Mouse (Mus musculus): ENCODE results near the gene Arhgef3. TPM values are rescaled to one million over a fixed set of nuclear protein-coding genes. Genes with fewer than 3 reads are reported as not detected.

Gene Arhgef3
- total RNA-seq, 1 experiment, result 7.6 TPM

DNA sequence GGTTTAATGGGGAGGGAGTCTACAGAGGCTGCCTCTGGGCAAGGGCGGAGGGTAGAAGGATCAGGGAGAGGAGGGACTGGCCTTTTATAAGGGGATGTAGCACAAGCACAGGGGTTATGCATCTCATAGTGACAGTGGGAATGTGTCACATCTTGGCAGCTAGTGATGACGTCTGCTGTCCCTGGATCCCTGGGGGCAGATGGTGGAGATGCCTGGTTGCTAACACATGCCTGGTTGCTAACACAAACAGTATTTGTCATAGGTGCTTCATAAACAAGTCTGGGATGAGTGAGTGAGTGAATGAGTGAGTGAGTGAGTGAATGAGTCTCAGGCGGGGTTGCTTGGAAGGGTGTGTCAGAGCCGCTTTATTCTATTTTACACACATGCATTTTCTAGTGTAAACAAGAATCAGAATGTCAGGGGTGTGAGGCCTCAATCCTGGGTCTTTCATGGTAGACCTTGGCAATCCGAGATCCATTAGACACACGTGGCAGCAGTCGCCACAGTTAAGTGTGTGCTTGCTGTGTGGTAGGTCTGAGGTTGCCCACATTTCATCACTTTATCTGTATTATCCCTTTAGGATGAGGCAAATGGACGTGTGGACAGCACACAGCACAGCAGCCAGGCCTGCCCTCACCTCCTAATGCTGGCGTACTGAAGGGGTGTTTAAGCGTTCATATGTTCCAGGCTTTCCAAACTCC is 156.8 kb downstream of the Arhgef3 start:
- no peak for DNase-seq (ENCODE audit: low read depth, low spot score)
- TF ChIP-seq ZC3H11A (IDR thresholded peaks at IDR 0.05; ENCODE audit: borderline replicate concordance, low read depth, low read length) (no peak), ZNF384 (IDR thresholded peaks at IDR 0.05; ENCODE audit: low read depth, low read length) (no peak), HCFC1 (IDR thresholded peaks at IDR 0.05; ENCODE audit: borderline replicate concordance, insufficient read depth, low read length) (no peak), MAFK (IDR thresholded peaks at IDR 0.05; ENCODE audit: insufficient read depth, low read depth, low read length) (no peak), CHD2 (IDR thresholded peaks at IDR 0.05; ENCODE audit: low read depth, low read length) (no peak)
- peaks cover 2 to 18% of the 10 kb centered on the region in 2 experiments; a peak in 2 of 4 replicates for H3K4me1 ChIP-seq (ENCODE audit: control insufficient read depth in 2 of 2, insufficient read depth in 2 of 2, low read length in 2 of 2, poor library complexity in 1 of 2)
- peak overlapping the region; percentile 93 for H3K27ac ChIP-seq (ENCODE audit: insufficient read depth, low read depth, low read length, poor library complexity, severe bottlenecking)
- peaks cover 9% of the 10 kb centered on the region; the same call in 1 of the 2 replicates for H3K36me3 ChIP-seq (ENCODE audit: control insufficient read depth, insufficient read depth, low read length, poor library complexity, severe bottlenecking)
- peaks cover 2% of the 10 kb centered on the region; the same call in 1 of the 2 replicates for H3K9me3 ChIP-seq (ENCODE audit: control insufficient read depth, insufficient read depth, low read depth, low read length)
- no peak overlapping the region for H3K9ac ChIP-seq (ENCODE audit: insufficient read depth, low read depth, low read length, poor library complexity, severe bottlenecking)
- no peak overlapping the region for H3K4me3 ChIP-seq (ENCODE audit: insufficient read depth in 1 of 2, low read depth in 1 of 2, low read length in 2 of 2, poor library complexity in 1 of 2, severe bottlenecking in 1 of 2)
- in situ Hi-C loops (cut with MboI; ENCODE audit: low sequenced_read_pairs in 2 of 2, unreplicated experiment in 2 of 2), result no loop called here

DNA sequence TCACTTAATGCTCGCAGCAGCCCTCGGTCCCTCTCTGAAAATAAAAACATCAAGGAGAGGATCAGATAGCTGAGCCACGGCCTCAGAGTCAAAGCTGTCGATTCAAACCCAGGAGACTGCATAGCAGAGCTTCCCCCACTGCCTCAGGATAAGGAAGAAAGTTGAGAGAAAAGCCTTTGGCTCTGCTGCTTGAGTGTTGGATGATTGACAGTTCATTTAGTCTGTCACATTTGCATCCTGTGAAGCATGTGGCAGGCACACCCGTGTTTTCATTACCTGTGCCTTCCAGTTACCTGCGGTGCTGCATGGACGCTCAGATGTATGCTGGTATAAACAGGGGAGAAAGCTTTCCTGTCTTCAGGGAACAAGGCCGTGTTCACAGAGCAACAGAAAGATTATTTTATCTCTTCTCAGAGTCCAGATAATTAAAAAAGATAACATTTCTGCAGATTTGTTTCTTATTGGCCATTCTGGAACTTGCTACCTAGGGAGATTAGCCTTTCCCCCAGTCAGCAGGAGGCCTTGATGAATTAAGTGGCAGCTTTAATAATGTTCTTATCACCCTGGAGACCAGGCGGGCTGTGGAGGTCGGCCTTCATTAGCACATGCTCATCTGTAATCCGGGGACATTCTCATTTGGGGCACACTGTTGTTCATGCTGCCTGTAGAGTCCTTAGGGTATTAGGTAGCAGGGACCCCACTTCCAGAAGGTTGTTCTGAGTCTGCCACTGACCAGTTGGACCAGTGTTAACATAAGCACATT is 157.6 kb downstream of the Arhgef3 start:
- TF ChIP-seq CHD2 (IDR thresholded peaks at IDR 0.05; ENCODE audit: low read depth, low read length) (no peak), ZNF384 (IDR thresholded peaks at IDR 0.05; ENCODE audit: low read depth, low read length) (no peak), MAFK (IDR thresholded peaks at IDR 0.05; ENCODE audit: insufficient read depth, low read depth, low read length) (no peak), ZC3H11A (IDR thresholded peaks at IDR 0.05; ENCODE audit: borderline replicate concordance, low read depth, low read length) (no peak), HCFC1 (IDR thresholded peaks at IDR 0.05; ENCODE audit: borderline replicate concordance, insufficient read depth, low read length) (no peak)
- Histone ChIP-seq H3K9me3 (ENCODE audit: control insufficient read depth, insufficient read depth, low read depth, low read length) (peaks cover 2% of the 10 kb centered on the region; the same call in 1 of the 2 replicates), H3K9ac (ENCODE audit: insufficient read depth, low read depth, low read length, poor library complexity, severe bottlenecking) (no peak overlapping the region), H3K4me3 (ENCODE audit: insufficient read depth in 1 of 2, low read depth in 1 of 2, low read length in 2 of 2, poor library complexity in 1 of 2, severe bottlenecking in 1 of 2) (no peak overlapping the region), H3K27ac (ENCODE audit: insufficient read depth, low read depth, low read length, poor library complexity, severe bottlenecking) (peak overlapping the region; percentile 93), H3K4me1 (ENCODE audit: control insufficient read depth in 2 of 2, insufficient read depth in 2 of 2, low read length in 2 of 2, poor library complexity in 1 of 2) (peaks cover 2 to 19% of the 10 kb centered on the region in 2 experiments; a peak in 2 of 4 replicates), H3K36me3 (ENCODE audit: control insufficient read depth, insufficient read depth, low read length, poor library complexity, severe bottlenecking) (peaks cover 9% of the 10 kb centered on the region; the same call in 1 of the 2 replicates)
- in situ Hi-C loops (cut with MboI; ENCODE audit: low sequenced_read_pairs in 2 of 2, unreplicated experiment in 2 of 2), result no loop called here
- peak; percentile 47 for DNase-seq (ENCODE audit: low read depth, low spot score)

DNA sequence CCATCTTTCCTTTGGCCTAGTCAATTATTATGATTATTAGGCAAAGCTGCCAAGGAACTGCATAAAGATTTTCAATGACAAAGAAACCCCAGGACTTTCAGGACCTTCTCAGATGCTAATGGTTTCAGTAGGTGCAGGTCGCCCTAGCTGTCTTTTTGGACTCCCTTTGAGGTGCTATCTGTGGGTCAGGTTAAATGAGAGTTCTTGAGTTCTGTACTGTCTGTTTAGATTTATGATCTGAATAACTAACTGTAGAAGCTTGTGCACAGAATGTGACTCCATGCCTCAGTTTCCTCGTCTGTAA is 158.1 kb downstream of the Arhgef3 start:
- no peak overlapping the region for H3K9ac ChIP-seq (ENCODE audit: insufficient read depth, low read depth, low read length, poor library complexity, severe bottlenecking)
- DNase-seq (ENCODE audit: low read depth, low spot score), result peak; percentile 47
- no peak for TF ChIP-seq HCFC1 (IDR thresholded peaks at IDR 0.05; ENCODE audit: borderline replicate concordance, insufficient read depth, low read length)
- TF ChIP-seq MAFK (IDR thresholded peaks at IDR 0.05; ENCODE audit: insufficient read depth, low read depth, low read length), result no peak
- TF ChIP-seq ZC3H11A (IDR thresholded peaks at IDR 0.05; ENCODE audit: borderline replicate concordance, low read depth, low read length), result no peak
- no peak for TF ChIP-seq CHD2 (IDR thresholded peaks at IDR 0.05; ENCODE audit: low read depth, low read length)
- TF ChIP-seq ZNF384 (IDR thresholded peaks at IDR 0.05; ENCODE audit: low read depth, low read length), result no peak
- H3K4me3 ChIP-seq (ENCODE audit: insufficient read depth in 1 of 2, low read depth in 1 of 2, low read length in 2 of 2, poor library complexity in 1 of 2, severe bottlenecking in 1 of 2), result no peak overlapping the region
- in situ Hi-C loops (cut with MboI; ENCODE audit: low sequenced_read_pairs in 2 of 2, unreplicated experiment in 2 of 2), result no loop called here
- peaks cover 9% of the 10 kb centered on the region; the same call in 1 of the 2 replicates for H3K36me3 ChIP-seq (ENCODE audit: control insufficient read depth, insufficient read depth, low read length, poor library complexity, severe bottlenecking)
- peaks cover 2 to 19% of the 10 kb centered on the region in 2 experiments; a peak in 2 of 4 replicates for H3K4me1 ChIP-seq (ENCODE audit: control insufficient read depth in 2 of 2, insufficient read depth in 2 of 2, low read length in 2 of 2, poor library complexity in 1 of 2)
- peaks cover 2% of the 10 kb centered on the region; the same call in 1 of the 2 replicates for H3K9me3 ChIP-seq (ENCODE audit: control insufficient read depth, insufficient read depth, low read depth, low read length)
- H3K27ac ChIP-seq (ENCODE audit: insufficient read depth, low read depth, low read length, poor library complexity, severe bottlenecking), result peak overlapping the region; percentile 93

DNA sequence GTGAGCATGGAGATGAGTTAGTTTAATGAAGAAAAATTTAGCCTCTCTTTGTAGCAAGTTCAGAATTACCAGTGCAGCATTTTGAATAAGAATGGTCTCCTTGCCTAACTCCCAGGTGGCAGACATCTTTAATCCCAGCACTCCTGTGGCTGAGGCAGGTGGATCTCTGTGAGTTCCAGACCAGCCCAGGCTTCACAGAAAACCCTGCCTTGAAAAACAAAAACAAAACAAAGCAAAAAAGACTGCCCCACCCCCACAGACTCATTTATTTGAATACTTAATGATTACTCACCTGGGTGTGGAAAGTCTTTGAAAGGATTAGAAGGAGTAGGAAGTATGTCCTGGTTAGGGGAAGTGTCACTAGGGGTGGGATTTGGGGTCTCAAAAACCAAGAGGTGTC is 158.5 kb downstream of the Arhgef3 start:
- DNase-seq (ENCODE audit: low read depth, low spot score), result peak; percentile 61
- in situ Hi-C loops (cut with MboI; ENCODE audit: low sequenced_read_pairs in 2 of 2, unreplicated experiment in 2 of 2), result no loop called here
- Histone ChIP-seq H3K27ac (ENCODE audit: insufficient read depth, low read depth, low read length, poor library complexity, severe bottlenecking) (peak overlapping the region; percentile 93; the same call in 1 of the 2 replicates), H3K9ac (ENCODE audit: insufficient read depth, low read depth, low read length, poor library complexity, severe bottlenecking) (no peak overlapping the region), H3K9me3 (ENCODE audit: control insufficient read depth, insufficient read depth, low read depth, low read length) (peaks cover 2% of the 10 kb centered on the region; the same call in 1 of the 2 replicates), H3K36me3 (ENCODE audit: control insufficient read depth, insufficient read depth, low read length, poor library complexity, severe bottlenecking) (peaks cover 9% of the 10 kb centered on the region; the same call in 1 of the 2 replicates), H3K4me3 (ENCODE audit: insufficient read depth in 1 of 2, low read depth in 1 of 2, low read length in 2 of 2, poor library complexity in 1 of 2, severe bottlenecking in 1 of 2) (no peak overlapping the region), H3K4me1 (ENCODE audit: control insufficient read depth in 2 of 2, insufficient read depth in 2 of 2, low read length in 2 of 2, poor library complexity in 1 of 2) (peaks cover 2 to 16% of the 10 kb centered on the region in 2 experiments; a peak in 2 of 4 replicates)
- no peak for TF ChIP-seq ZC3H11A (IDR thresholded peaks at IDR 0.05; ENCODE audit: borderline replicate concordance, low read depth, low read length)

Data from ES-E14 (cell line).